Mouse (Mus musculus) mesoderm, embryonic 11.5 days (tissue): ENCODE measurements around the gene Trim38.

Experiments used
- DNase-seq: peaks from one replicate; pipeline ENCODE4 v3.0.0-alpha.2; 2012; ENCODE audit warnings: low read depth, low spot score

Gene Trim38

GRCm38 (mm10) chr13:23746201-23747080, 23.3 kb upstream of the Trim38 start, which contains the start of gene Hist1h2bb:
TSS of gene Hist1h2bb (plus strand) at chr13:23746734.
- peak; percentile 88 for DNase-seq

GRCm38 (mm10) chr13:23747081-23747891, 22.4 kb upstream of the Trim38 start:
- DNase-seq: peak; percentile 24

- no peak for DNase-seq
These were observed 21.8 kb upstream of the Trim38 start for GRCm38 (mm10) chr13:23747892-23748288.

- no peak for DNase-seq
These were observed 20.1 kb upstream of the Trim38 start for GRCm38 (mm10) chr13:23749563-23750121.

GRCm38 (mm10) chr13:23750839-23751477, 18.8 kb upstream of the Trim38 start, which contains the start of gene Hist1h2ab:
TSS of gene Hist1h2ab (plus strand) at chr13:23751126.
- peak; percentile 74 for DNase-seq

- peak; percentile 50 for DNase-seq
These were observed 18.2 kb upstream of the Trim38 start for GRCm38 (mm10) chr13:23751478-23751956.

GRCm38 (mm10) chr13:23752067-23752741, 17.5 kb upstream of the Trim38 start, which contains the start of gene Hist1h3b:
TSS of gene Hist1h3b (plus strand) at chr13:23752267.
- DNase-seq: peak; percentile 94

- no peak for DNase-seq
These were observed 17.0 kb upstream of the Trim38 start for GRCm38 (mm10) chr13:23752742-23753172.

GRCm38 (mm10) chr13:23753314-23754078, 16.2 kb upstream of the Trim38 start:
- no peak for DNase-seq

- no peak for DNase-seq
These were observed 14.7 kb upstream of the Trim38 start for GRCm38 (mm10) chr13:23755000-23755399.

- peak; percentile 90 for DNase-seq
These were observed 12.9 kb upstream of the Trim38 start, which contains the start of gene Hist1h4b for GRCm38 (mm10) chr13:23756790-23757189. TSS of gene Hist1h4b (plus strand) at chr13:23757013.

GRCm38 (mm10) chr13:23757211-23757773, 12.4 kb upstream of the Trim38 start:
- DNase-seq: peak; percentile 62

GRCm38 (mm10) chr13:23757921-23758320, 11.8 kb upstream of the Trim38 start:
- no peak for DNase-seq

- DNase-seq: no peak
These were observed 10.4 kb upstream of the Trim38 start for GRCm38 (mm10) chr13:23759251-23759771.

- peak; percentile 61 for DNase-seq
These were observed 9.8 kb upstream of the Trim38 start for GRCm38 (mm10) chr13:23759916-23760239.

- no peak for DNase-seq
These were observed 9.3 kb upstream of the Trim38 start for GRCm38 (mm10) chr13:23760240-23760971.

GRCm38 (mm10) chr13:23760972-23761864, 8.5 kb upstream of the Trim38 start, which contains the start of gene Hist1h4a:
TSS of gene Hist1h4a (minus strand) at chr13:23761230.
- DNase-seq: peak; percentile 98
